Mouse (Mus musculus) midbrain, embryonic 14.5 days (tissue): ENCODE data around the gene 2900026A02Rik. TPM values are rescaled to one million over a fixed set of nuclear protein-coding genes. Genes with fewer than 3 reads are reported as not detected.
A peak's percentile ranks its signal among the peaks of the same experiment; 100 is the strongest.

Experiments
- ATAC-seq: fragments of 200-750 bp; cut with Nextera tagmentation; 2 replicates; pipeline ENCODE4 v1.8.0; 2017; ENCODE audit warnings: moderate number of reproducible peaks, moderate library complexity; ENCODE audit not compliant: low FRiP score, low TSS enrichment
- DNase-seq: peaks from one replicate; pipeline ENCODE4 v3.0.0-alpha.2; 2015
- H3K27ac ChIP-seq: fragments of 300-500 bp; sonication (generic); replicated peaks from 2 replicates; pipeline ENCODE4 v1.5.1; 2014; ENCODE audit warnings: mild to moderate bottlenecking, low read depth, low read length, moderate library complexity
- H3K27me3 ChIP-seq: fragments of 300-500 bp; sonication (generic); 2 replicates; pipeline ENCODE4 v1.6.1; 2014; ENCODE audit warnings: low read length, control low read depth, mixed read lengths; ENCODE audit not compliant: control insufficient read depth, insufficient read depth
- H3K36me3 ChIP-seq: fragments of 300-500 bp; sonication (generic); 2 replicates; pipeline ENCODE4 v1.6.1; 2014; ENCODE audit warnings: low read length, control low read depth; ENCODE audit not compliant: control insufficient read depth, insufficient read depth
- H3K4me1 ChIP-seq: fragments of 300-500 bp; sonication (generic); 2 replicates; pipeline ENCODE4 v1.6.1; 2014; ENCODE audit warnings: mild to moderate bottlenecking, antibody characterized with exemption, low read length, control low read depth; ENCODE audit not compliant: control insufficient read depth, insufficient read depth
- H3K4me2 ChIP-seq: fragments of 300-500 bp; sonication (generic); 2 replicates; pipeline ENCODE4 v1.6.1; 2014; ENCODE audit warnings: mild to moderate bottlenecking, low read length, moderate library complexity
- H3K4me3 ChIP-seq: fragments of 300-500 bp; sonication (generic); replicated peaks from 2 replicates; pipeline ENCODE4 v1.5.1; 2014; ENCODE audit warnings: low read depth, low read length
- H3K9ac ChIP-seq: fragments of 300-500 bp; sonication (generic); replicated peaks from 2 replicates; pipeline ENCODE4 v1.6.1; 2014; ENCODE audit warnings: mild to moderate bottlenecking, low read length, moderate library complexity
- H3K9me3 ChIP-seq: fragments of 300-500 bp; sonication (generic); 2 replicates; pipeline ENCODE4 v1.6.1; 2016; ENCODE audit warnings: low read length, control low read depth, mixed read lengths; ENCODE audit not compliant: control insufficient read depth
- WGBS: fragments of 180-500 bp; shearing (Covaris S2); extraction: QIAGEN DNeasy Blood & Tissue Kit; methylation state at CpG from one replicate; pipeline ENCODE4 v1.1.7; 2014; 5-methylcytosine and 5-hydroxymethylcytosine counted together
- polyA plus RNA-seq: library from polyadenylated mRNA; unstranded; fragments of >200 nt; fragmentation: Nextera tagmentation; extraction: Ambion mirVana; gene quantifications from 2 replicates; pipeline ENCODE4 v1.2.1, GENCODE M21; 2014

2900026A02Rik gene
- polyA plus RNA-seq, 1 experiment from 2014 or later, result 2.1 TPM

DNA sequence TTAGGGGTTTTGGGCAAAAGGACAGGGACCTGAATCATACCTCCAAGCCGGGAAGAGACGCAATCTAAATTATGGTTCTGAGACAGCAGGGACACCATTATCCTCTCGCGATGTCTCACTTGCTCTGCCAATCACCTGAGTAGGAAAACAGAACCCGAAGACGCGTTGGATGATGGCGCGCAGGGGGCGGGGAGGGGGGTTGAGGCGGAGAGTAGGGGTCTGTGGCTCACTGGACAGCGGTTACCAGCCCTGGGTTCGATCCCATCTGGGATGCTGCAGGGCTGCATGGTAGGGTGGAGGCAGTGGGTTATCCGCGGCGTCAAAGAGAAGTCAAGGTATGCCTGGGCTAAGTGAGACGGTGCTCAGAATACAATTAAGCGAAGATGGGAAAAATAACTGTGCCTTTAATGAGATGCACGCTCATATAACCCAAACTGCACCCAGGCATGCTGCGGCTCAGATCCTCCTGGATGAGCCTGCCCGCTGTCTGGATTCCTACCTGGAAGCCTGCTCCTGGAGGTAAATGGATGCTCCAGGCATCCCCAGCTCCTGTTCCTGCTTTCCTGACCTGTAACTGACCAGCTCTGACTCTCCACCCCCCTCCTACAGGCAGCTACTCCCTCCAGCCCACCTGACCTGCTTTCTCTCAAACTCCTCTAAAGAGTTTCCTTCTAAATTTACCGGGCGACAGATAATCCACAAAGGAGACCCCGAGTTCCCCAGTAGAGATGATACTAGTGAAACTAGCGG lies 4.8 kb upstream of the 2900026A02Rik start:
- Histone ChIP-seq H3K4me1 (0 out of 2 replicates have a peak, but pooled peaks cover 8% of the 10 kb centered on the region), H3K27me3 (no peaks in the 10 kb centered on the region), H3K4me2 (peak overlapping the region; percentile 50), H3K36me3 (no peaks in the 10 kb centered on the region), H3K9me3 (no peaks in the 10 kb centered on the region), H3K4me3 (0 out of 2 replicates have a peak overlapping the region, but pooled peaks have one; percentile 5), H3K9ac (peak overlapping the region; percentile 14; the same call in 1 of the 2 replicates), H3K27ac (peak overlapping the region; percentile 28)
- 11% methylated on average over 25 of the region's 25 CpGs for WGBS
- peak; percentile 65 for DNase-seq
- no peak; the same call in 1 of the 2 replicates for ATAC-seq

DNA sequence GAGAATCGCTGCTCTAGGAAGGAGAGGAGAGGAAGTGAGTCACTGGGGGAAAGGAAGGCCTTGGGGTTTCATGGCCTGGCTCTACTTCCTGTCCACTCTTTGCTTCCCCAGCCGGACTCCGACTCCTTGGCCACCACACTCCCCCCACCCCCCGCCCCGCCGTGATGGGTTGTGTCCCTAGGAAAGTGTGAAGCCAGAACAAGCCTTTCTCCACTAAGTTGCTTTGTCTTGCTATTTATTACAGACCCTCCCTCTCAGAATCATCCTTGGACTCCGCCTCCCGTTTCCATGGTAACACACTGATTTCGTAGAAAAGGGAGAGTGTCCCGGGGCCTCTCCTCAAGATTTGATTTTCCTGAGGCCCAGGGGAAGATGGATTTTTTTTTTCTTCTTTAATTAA lies 4.2 kb upstream of the 2900026A02Rik start:
- Histone ChIP-seq H3K4me1 (0 out of 2 replicates have a peak, but pooled peaks cover 8% of the 10 kb centered on the region), H3K9me3 (no peaks in the 10 kb centered on the region), H3K27me3 (no peaks in the 10 kb centered on the region), H3K27ac (0 out of 2 replicates have a peak overlapping the region, but pooled peaks have one; percentile 20), H3K4me2 (peak overlapping the region; percentile 50; the same call in 1 of the 2 replicates), H3K36me3 (no peaks in the 10 kb centered on the region), H3K4me3 (no peak overlapping the region), H3K9ac (no peak overlapping the region)
- WGBS, result 12% methylated on average over 10 of the region's 10 CpGs
- DNase-seq (peak; percentile 82), ATAC-seq (no peak)

GRCm38 (mm10) chr5:113223888-113224287 lies 2.9 kb upstream of the 2900026A02Rik start:
- no peak for DNase-seq
- WGBS, result 63% methylated on average over 4 of the region's 4 CpGs

GRCm38 (mm10) chr5:113220383-113221146 lies 471 bp downstream of the 2900026A02Rik start:
- DNase-seq, result no peak
- WGBS, result 1% methylated on average over 63 of the region's 64 CpGs

More at GRCm38 (mm10) chr5:113223888-113224287, 2.9 kb upstream of the 2900026A02Rik start:
- H3K4me2 ChIP-seq, result no peak overlapping the region
- H3K9ac ChIP-seq, result no peak overlapping the region
- H3K4me1 ChIP-seq, result 0 out of 2 replicates have a peak, but pooled peaks cover 8% of the 10 kb centered on the region
- H3K27ac ChIP-seq, result no peak overlapping the region
- H3K9me3 ChIP-seq, result no peaks in the 10 kb centered on the region
- H3K27me3 ChIP-seq, result no peaks in the 10 kb centered on the region
- no peak overlapping the region for H3K4me3 ChIP-seq
- no peaks in the 10 kb centered on the region for H3K36me3 ChIP-seq
- ATAC-seq, result no peak

GRCm38 (mm10) chr5:113219876-113220275 lies 1.2 kb downstream of the 2900026A02Rik start:
- 78% methylated on average over 7 of the region's 7 CpGs for WGBS
- Histone ChIP-seq H3K4me1 (no peaks in the 10 kb centered on the region), H3K9me3 (no peaks in the 10 kb centered on the region), H3K27me3 (no peaks in the 10 kb centered on the region), H3K27ac (no peak overlapping the region), H3K36me3 (no peaks in the 10 kb centered on the region), H3K4me3 (no peak overlapping the region), H3K9ac (no peak overlapping the region), H3K4me2 (no peak overlapping the region; the same call in 1 of the 2 replicates)
- ATAC-seq (no peak), DNase-seq (no peak)

More at GRCm38 (mm10) chr5:113220383-113221146, 471 bp downstream of the 2900026A02Rik start:
- Histone ChIP-seq H3K4me3 (peak overlapping the region; percentile 46), H3K36me3 (no peaks in the 10 kb centered on the region), H3K9me3 (no peaks in the 10 kb centered on the region), H3K27me3 (no peaks in the 10 kb centered on the region), H3K9ac (peak overlapping the region; percentile 46), H3K4me1 (0 out of 2 replicates have a peak, but pooled peaks cover 1% of the 10 kb centered on the region), H3K27ac (0 out of 2 replicates have a peak overlapping the region, but pooled peaks have one; percentile 20), H3K4me2 (peak overlapping the region; percentile 83)
- no peak; the same call in none of the 2 replicates for ATAC-seq

- H3K36me3 ChIP-seq, result no peaks in the 10 kb centered on the region
- H3K9ac ChIP-seq, result no peak overlapping the region
- 82% methylated on average over 6 of the region's 6 CpGs for WGBS
- DNase-seq, result no peak
- H3K4me1 ChIP-seq, result no peaks in the 10 kb centered on the region
- ATAC-seq, result no peak
- no peaks in the 10 kb centered on the region for H3K9me3 ChIP-seq
- no peaks in the 10 kb centered on the region for H3K27me3 ChIP-seq
- no peak overlapping the region for H3K4me3 ChIP-seq
- no peak overlapping the region for H3K4me2 ChIP-seq
- H3K27ac ChIP-seq, result no peak overlapping the region
Measured at GRCm38 (mm10) chr5:113219450-113219849, 1.6 kb downstream of the 2900026A02Rik start.

DNA sequence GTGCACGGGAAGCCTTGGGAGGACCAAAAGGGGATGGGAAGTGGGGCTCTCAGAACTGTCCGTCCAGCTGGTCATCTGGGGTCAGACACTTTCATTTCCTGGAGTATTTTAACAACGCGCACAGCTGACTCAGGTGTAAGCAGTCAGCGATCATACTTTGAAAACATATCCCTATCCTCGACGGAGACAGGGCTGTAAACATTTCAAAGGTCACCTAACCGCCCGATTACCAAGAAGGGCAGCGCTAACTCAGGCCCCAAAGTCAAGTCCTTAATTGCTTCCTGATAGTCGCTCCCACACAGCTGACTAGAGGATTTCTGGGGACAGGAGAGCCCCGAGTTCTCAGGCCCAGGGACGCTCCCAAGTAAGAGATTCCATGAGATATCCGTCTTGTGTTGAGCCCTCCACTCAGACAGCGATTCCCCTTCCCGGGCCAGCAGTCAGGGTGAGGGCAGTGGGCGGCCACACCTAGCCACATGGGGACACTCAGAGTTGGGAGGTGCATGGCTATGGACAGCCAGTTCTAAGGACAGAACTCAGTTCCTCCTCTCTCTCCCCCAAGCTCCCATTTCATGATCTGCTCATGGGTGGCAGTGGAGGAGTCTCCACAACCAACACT lies 2.3 kb downstream of the 2900026A02Rik start:
- no peaks in the 10 kb centered on the region for H3K4me1 ChIP-seq
- DNase-seq (no peak), ATAC-seq (no peak)
- H3K27ac ChIP-seq, result no peak overlapping the region
- no peaks in the 10 kb centered on the region for H3K36me3 ChIP-seq
- no peak overlapping the region for H3K9ac ChIP-seq
- 89% methylated on average over 17 of the region's 17 CpGs for WGBS
- H3K4me2 ChIP-seq, result no peak overlapping the region
- H3K27me3 ChIP-seq, result no peaks in the 10 kb centered on the region
- no peak overlapping the region for H3K4me3 ChIP-seq
- H3K9me3 ChIP-seq, result no peaks in the 10 kb centered on the region

DNA sequence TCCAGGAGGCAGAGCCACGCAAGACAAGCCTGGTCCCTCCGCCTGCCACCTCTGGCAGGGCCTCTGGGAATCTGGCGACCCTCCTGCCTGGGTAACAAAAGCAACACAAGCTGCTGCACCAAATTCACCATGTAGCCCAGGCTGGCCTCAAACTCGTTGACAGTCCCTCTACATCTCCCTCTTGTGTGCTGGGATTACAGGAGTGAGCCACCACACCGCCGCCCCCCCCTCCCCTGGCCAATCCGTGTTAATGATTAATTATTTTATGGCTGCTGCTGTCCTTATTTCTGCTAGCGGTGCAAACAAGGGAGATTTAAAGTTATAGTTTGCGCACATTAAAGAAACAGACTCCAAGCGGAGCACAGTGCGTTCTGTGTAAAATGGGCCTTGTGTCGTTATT lies 4.0 kb downstream of the 2900026A02Rik start:
- H3K4me1 ChIP-seq, result no peaks in the 10 kb centered on the region
- no peak overlapping the region for H3K4me3 ChIP-seq
- 86% methylated on average over 12 of the region's 12 CpGs for WGBS
- H3K9ac ChIP-seq, result no peak overlapping the region
- no peaks in the 10 kb centered on the region for H3K9me3 ChIP-seq
- no peak overlapping the region for H3K27ac ChIP-seq
- DNase-seq (no peak), ATAC-seq (no peak)
- H3K27me3 ChIP-seq, result no peaks in the 10 kb centered on the region
- no peaks in the 10 kb centered on the region for H3K36me3 ChIP-seq
- no peak overlapping the region for H3K4me2 ChIP-seq
